Mouse (Mus musculus) spleen, adult 2 months (tissue): ENCODE measurements at regions not wholly inside any gene's neighbourhood (a gene's known extent, or its start where the extent isn't known, plus 50 kb on each side); places are given as distances from the start of the nearest gene placed in this dataset.

Experiments used
- DNase-seq, 2 experiments: peaks; one replicate each; pipeline versions ENCODE4 v3.0.0 to v3.0.0-alpha.2; 2012 to 2021; ENCODE audit warnings: low spot score in 2 of 2, low read depth in 1 of 2
- H3K27ac ChIP-seq: fragments of 200-500 bp; 2 replicates; pipeline ENCODE4 v1.5.1; 2012; ENCODE audit warnings: low read length, inconsistent platforms; ENCODE audit not compliant: insufficient read depth
- H3K27me3 ChIP-seq: fragments of 200-500 bp; 2 replicates; pipeline ENCODE4 v1.6.1; 2012; ENCODE audit warnings: mild to moderate bottlenecking, moderate library complexity, low read length, inconsistent platforms; ENCODE audit not compliant: control insufficient read depth, insufficient read depth
- H3K36me3 ChIP-seq: fragments of 200-500 bp; 2 replicates; pipeline ENCODE4 v1.6.1; 2012; ENCODE audit warnings: mild to moderate bottlenecking, low read length, inconsistent platforms; ENCODE audit not compliant: control insufficient read depth, insufficient read depth
- H3K4me1 ChIP-seq: fragments of 200-500 bp; 2 replicates; pipeline ENCODE4 v1.6.1; 2011; ENCODE audit warnings: inconsistent platforms; ENCODE audit not compliant: control insufficient read depth, insufficient read depth, insufficient read length
- H3K4me3 ChIP-seq: fragments of 200-500 bp; 2 replicates; pipeline ENCODE4 v1.5.1; 2011; ENCODE audit warnings: mild to moderate bottlenecking, inconsistent platforms; ENCODE audit not compliant: insufficient read depth, insufficient read length; ENCODE audit errors: extremely low read depth
- CTCF ChIP-seq: fragments of 200-500 bp; IDR thresholded peaks from 2 replicates; pipeline ENCODE4 v1.5.1; 2011; ENCODE audit warnings: mild to moderate bottlenecking, inconsistent platforms; ENCODE audit not compliant: insufficient read depth, insufficient read length, insufficient replicate concordance; ENCODE audit errors: extremely low read depth
- POLR2A ChIP-seq: fragments of 200-500 bp; IDR thresholded peaks from 2 replicates; pipeline ENCODE4 v1.6.1; 2011; ENCODE audit warnings: low read depth, low read length, inconsistent platforms
- WGBS: fragments of 180-500 bp; shearing (Covaris S2); methylation state at CpG from one replicate; pipeline ENCODE4 v1.1.7; 2018; 5-methylcytosine and 5-hydroxymethylcytosine counted together

GRCm38 (mm10) chr5:77826063-77826462 lies 418.2 kb upstream of the Igfbp7 start:
- no peaks in the 10 kb centered on the region for H3K27me3 ChIP-seq
- 84% methylated on average over 4 of the region's 4 CpGs for WGBS

GRCm38 (mm10) chr5:77816759-77817280 lies 409.0 kb upstream of the Igfbp7 start:
- no peak for DNase-seq
- Histone ChIP-seq H3K4me1 (no peaks in the 10 kb centered on the region), H3K4me3 (no peak overlapping the region), H3K27ac (no peak overlapping the region), H3K27me3 (no peaks in the 10 kb centered on the region), H3K36me3 (no peaks in the 10 kb centered on the region)
- WGBS = 80% methylated on average over 7 of the region's 7 CpGs
- TF ChIP-seq POLR2A (no peak), CTCF (no peak)

More at GRCm38 (mm10) chr5:77826063-77826462, 418.2 kb upstream of the Igfbp7 start:
- TF ChIP-seq CTCF = no peak
- no peak for TF ChIP-seq POLR2A
- no peak overlapping the region for H3K27ac ChIP-seq
- DNase-seq = no peak
- H3K36me3 ChIP-seq = no peaks in the 10 kb centered on the region
- no peaks in the 10 kb centered on the region for H3K4me1 ChIP-seq
- H3K4me3 ChIP-seq = no peak overlapping the region

GRCm38 (mm10) chr5:77809844-77810243 lies 402.0 kb upstream of the Igfbp7 start:
- Histone ChIP-seq H3K36me3 (no peaks in the 10 kb centered on the region), H3K27ac (no peak overlapping the region), H3K27me3 (no peaks in the 10 kb centered on the region), H3K4me3 (no peak overlapping the region), H3K4me1 (no peaks in the 10 kb centered on the region)
- no peak for DNase-seq
- TF ChIP-seq POLR2A = no peak
- TF ChIP-seq CTCF = no peak
- 61% methylated on average over 6 of the region's 6 CpGs for WGBS

- Histone ChIP-seq H3K36me3 (no peaks in the 10 kb centered on the region), H3K27ac (no peak overlapping the region), H3K27me3 (no peaks in the 10 kb centered on the region), H3K4me1 (no peaks in the 10 kb centered on the region), H3K4me3 (no peak overlapping the region)
- TF ChIP-seq POLR2A = no peak
- no peak for TF ChIP-seq CTCF
- WGBS = 44% methylated on average over 3 of the region's 3 CpGs
- no peak for DNase-seq
Observed at GRCm38 (mm10) chr5:77807726-77808125, 399.9 kb upstream of the Igfbp7 start.

GRCm38 (mm10) chr5:77806334-77807157 lies 398.7 kb upstream of the Igfbp7 start:
- 74% methylated on average over 9 of the region's 9 CpGs for WGBS
- Histone ChIP-seq H3K4me1 (no peaks in the 10 kb centered on the region), H3K36me3 (no peaks in the 10 kb centered on the region), H3K27me3 (no peaks in the 10 kb centered on the region), H3K27ac (no peak overlapping the region), H3K4me3 (no peak overlapping the region)
- DNase-seq = no peak
- TF ChIP-seq CTCF (no peak), POLR2A (no peak)

GRCm38 (mm10) chr5:77805796-77806195 lies 398.0 kb upstream of the Igfbp7 start:
- 87% methylated on average over 6 of the region's 6 CpGs for WGBS
- no peaks in the 10 kb centered on the region for H3K27me3 ChIP-seq
- no peaks in the 10 kb centered on the region for H3K4me1 ChIP-seq

GRCm38 (mm10) chr5:77805303-77805702 lies 397.5 kb upstream of the Igfbp7 start:
- DNase-seq = no peak
- Histone ChIP-seq H3K4me3 (no peak overlapping the region), H3K27ac (no peak overlapping the region), H3K27me3 (no peaks in the 10 kb centered on the region), H3K36me3 (no peaks in the 10 kb centered on the region), H3K4me1 (no peaks in the 10 kb centered on the region)
- TF ChIP-seq POLR2A (no peak), CTCF (no peak)
- WGBS = 67% methylated on average over 1 of the region's 1 CpGs

More at GRCm38 (mm10) chr5:77805796-77806195, 398.0 kb upstream of the Igfbp7 start:
- H3K4me3 ChIP-seq = no peak overlapping the region
- H3K36me3 ChIP-seq = no peaks in the 10 kb centered on the region
- DNase-seq = no peak
- H3K27ac ChIP-seq = no peak overlapping the region
- no peak for TF ChIP-seq POLR2A
- TF ChIP-seq CTCF = no peak
